Mouse (Mus musculus) megakaryocyte, embryonic 14.5 days (primary cell): Measurements from ENCODE around the gene Flcn. TPM values are rescaled to one million over a fixed set of nuclear protein-coding genes. Genes with fewer than 3 reads are reported as not detected.

Experiments used
- H3K27me3 ChIP-seq: replicated peaks from 2 replicates; pipeline ENCODE3; 2012; ENCODE audit warnings: inconsistent platforms
- H3K36me3 ChIP-seq: replicated peaks from 2 replicates; pipeline ENCODE3; 2012; ENCODE audit warnings: low read length, inconsistent platforms, mixed read lengths
- H3K4me1 ChIP-seq: 2 replicates; pipeline ENCODE4 v1.6.1; 2012; ENCODE audit warnings: inconsistent platforms
- H3K4me3 ChIP-seq: replicated peaks from 2 replicates; pipeline ENCODE3; 2012; ENCODE audit warnings: moderate library complexity, mild to moderate bottlenecking, inconsistent platforms
- H3K9me3 ChIP-seq: 2 replicates; pipeline ENCODE4 v1.6.1; 2012; ENCODE audit warnings: inconsistent platforms
- FLI1 ChIP-seq: IDR thresholded peaks from 2 replicates; pipeline ENCODE4 v1.6.1; 2012; ENCODE audit warnings: low read length, inconsistent platforms, mixed read lengths
- GATA1 ChIP-seq: IDR thresholded peaks from 3 replicates; pipeline ENCODE4 v1.6.1; 2012; ENCODE audit warnings: mixed read lengths, low read length, inconsistent platforms, borderline replicate concordance
- polyA plus RNA-seq: library from polyadenylated mRNA; stranded (reverse); fragments of >175 nt; gene quantifications from 2 replicates; pipeline ENCODE4 v1.2.3, GENCODE M21; 2012; ENCODE audit warnings: low replicate concordance; ENCODE audit not compliant: insufficient read depth

Gene Flcn
- polyA plus RNA-seq, 1 experiment: 19.0 TPM

GRCm38 (mm10) chr11:59805656-59806055 lies 4.2 kb downstream of the Flcn start:
- no peaks in the 10 kb centered on the region for H3K27me3 ChIP-seq
- peaks cover 76% of the 10 kb centered on the region for H3K36me3 ChIP-seq
- peak overlapping the region; percentile 13 for H3K4me3 ChIP-seq
- H3K9me3 ChIP-seq: no peaks in the 10 kb centered on the region
- peaks cover 56% of the 10 kb centered on the region for H3K4me1 ChIP-seq
- TF ChIP-seq FLI1 (no peak), GATA1 (no peak)

GRCm38 (mm10) chr11:59805256-59805655 lies 4.6 kb downstream of the Flcn start:
- Histone ChIP-seq H3K9me3 (no peaks in the 10 kb centered on the region), H3K27me3 (no peaks in the 10 kb centered on the region), H3K36me3 (peaks cover 80% of the 10 kb centered on the region), H3K4me1 (peaks cover 56% of the 10 kb centered on the region), H3K4me3 (no peak overlapping the region)
- TF ChIP-seq GATA1 (no peak), FLI1 (no peak)

- peaks cover 87% of the 10 kb centered on the region for H3K36me3 ChIP-seq
- no peak overlapping the region for H3K4me3 ChIP-seq
- no peaks in the 10 kb centered on the region for H3K27me3 ChIP-seq
- H3K4me1 ChIP-seq: peaks cover 56% of the 10 kb centered on the region
- TF ChIP-seq FLI1 (no peak), GATA1 (no peak)
- H3K9me3 ChIP-seq: no peaks in the 10 kb centered on the region
Measured at GRCm38 (mm10) chr11:59804409-59805110, 5.3 kb downstream of the Flcn start.

GRCm38 (mm10) chr11:59803516-59803915 lies 6.3 kb downstream of the Flcn start:
- Histone ChIP-seq H3K9me3 (no peaks in the 10 kb centered on the region), H3K27me3 (no peaks in the 10 kb centered on the region), H3K36me3 (peaks cover 98% of the 10 kb centered on the region), H3K4me3 (no peak overlapping the region), H3K4me1 (peaks cover 53% of the 10 kb centered on the region)
- TF ChIP-seq GATA1: no peak
- no peak for TF ChIP-seq FLI1

- TF ChIP-seq GATA1 (no peak), FLI1 (no peak)
- H3K4me3 ChIP-seq: no peak overlapping the region
- peaks cover 44% of the 10 kb centered on the region for H3K4me1 ChIP-seq
- H3K27me3 ChIP-seq: no peaks in the 10 kb centered on the region
- peaks cover 100% of the 10 kb centered on the region for H3K36me3 ChIP-seq
- H3K9me3 ChIP-seq: no peaks in the 10 kb centered on the region
Measured at GRCm38 (mm10) chr11:59801881-59802280, 7.9 kb downstream of the Flcn start.

GRCm38 (mm10) chr11:59800412-59800811 lies 9.4 kb downstream of the Flcn start:
- peaks cover 36% of the 10 kb centered on the region for H3K4me1 ChIP-seq
- no peaks in the 10 kb centered on the region for H3K9me3 ChIP-seq
- no peak overlapping the region for H3K4me3 ChIP-seq
- TF ChIP-seq GATA1: no peak
- no peak for TF ChIP-seq FLI1
- H3K36me3 ChIP-seq: peaks cover 100% of the 10 kb centered on the region
- H3K27me3 ChIP-seq: no peaks in the 10 kb centered on the region

GRCm38 (mm10) chr11:59793390-59793789 lies 16.4 kb downstream of the Flcn start:
- Histone ChIP-seq H3K9me3 (no peaks in the 10 kb centered on the region), H3K4me3 (no peak overlapping the region), H3K4me1 (peaks cover 27% of the 10 kb centered on the region), H3K36me3 (peaks cover 73% of the 10 kb centered on the region), H3K27me3 (peaks cover 5% of the 10 kb centered on the region)
- TF ChIP-seq FLI1 (no peak), GATA1 (no peak)

- Histone ChIP-seq H3K4me3 (no peak overlapping the region), H3K9me3 (no peaks in the 10 kb centered on the region), H3K4me1 (peaks cover 46% of the 10 kb centered on the region), H3K36me3 (peaks cover 35% of the 10 kb centered on the region), H3K27me3 (peaks cover 37% of the 10 kb centered on the region)
- no peak for TF ChIP-seq GATA1
- no peak for TF ChIP-seq FLI1
Measured at GRCm38 (mm10) chr11:59789311-59789710, 20.5 kb downstream of the Flcn start.

GRCm38 (mm10) chr11:59787199-59787781 lies 22.5 kb downstream of the Flcn start, which contains the start of gene Pld6:
Gene Pld6, minus strand, starts transcription at chr11:59787645.
- H3K27me3 ChIP-seq: peaks cover 38% of the 10 kb centered on the region
- peaks cover 47% of the 10 kb centered on the region for H3K4me1 ChIP-seq
- peaks cover 16% of the 10 kb centered on the region for H3K36me3 ChIP-seq
- peak within 1 kb of the TSS; percentile 90 for H3K4me3 ChIP-seq
- TF ChIP-seq GATA1: no peak
- no peak for TF ChIP-seq FLI1
- H3K9me3 ChIP-seq: no peaks in the 10 kb centered on the region

GRCm38 (mm10) chr11:59786444-59787198 lies 23.2 kb downstream of the Flcn start:
- H3K27me3 ChIP-seq: peaks cover 38% of the 10 kb centered on the region
- no peaks in the 10 kb centered on the region for H3K9me3 ChIP-seq
- peaks cover 47% of the 10 kb centered on the region for H3K4me1 ChIP-seq
- H3K36me3 ChIP-seq: peaks cover 9% of the 10 kb centered on the region
- peak overlapping the region; percentile 90 for H3K4me3 ChIP-seq
- TF ChIP-seq FLI1: no peak
- TF ChIP-seq GATA1: no peak
